Mouse (Mus musculus): ENCODE measurements at regions not wholly inside any gene's neighbourhood (a gene's known extent, or its start where the extent isn't known, plus 50 kb on each side); places are given as distances from the start of the nearest gene placed in this dataset.

- TF ChIP-seq CTCF (conservative IDR thresholded peaks at IDR 0.05; ENCODE audit: low read length), result no peak
- no peak for TF ChIP-seq NANOG (IDR thresholded peaks at IDR 0.05; ENCODE audit: borderline replicate concordance, low read length)
Measured at GRCm38 (mm10) chr16:76741141-76741540, 272.4 kb upstream of the Usp25 start.

All from E14TG2a.4 (cell line).